ENCODE assay signal across 9 mouse cellular contexts in the genomic region with DNA sequence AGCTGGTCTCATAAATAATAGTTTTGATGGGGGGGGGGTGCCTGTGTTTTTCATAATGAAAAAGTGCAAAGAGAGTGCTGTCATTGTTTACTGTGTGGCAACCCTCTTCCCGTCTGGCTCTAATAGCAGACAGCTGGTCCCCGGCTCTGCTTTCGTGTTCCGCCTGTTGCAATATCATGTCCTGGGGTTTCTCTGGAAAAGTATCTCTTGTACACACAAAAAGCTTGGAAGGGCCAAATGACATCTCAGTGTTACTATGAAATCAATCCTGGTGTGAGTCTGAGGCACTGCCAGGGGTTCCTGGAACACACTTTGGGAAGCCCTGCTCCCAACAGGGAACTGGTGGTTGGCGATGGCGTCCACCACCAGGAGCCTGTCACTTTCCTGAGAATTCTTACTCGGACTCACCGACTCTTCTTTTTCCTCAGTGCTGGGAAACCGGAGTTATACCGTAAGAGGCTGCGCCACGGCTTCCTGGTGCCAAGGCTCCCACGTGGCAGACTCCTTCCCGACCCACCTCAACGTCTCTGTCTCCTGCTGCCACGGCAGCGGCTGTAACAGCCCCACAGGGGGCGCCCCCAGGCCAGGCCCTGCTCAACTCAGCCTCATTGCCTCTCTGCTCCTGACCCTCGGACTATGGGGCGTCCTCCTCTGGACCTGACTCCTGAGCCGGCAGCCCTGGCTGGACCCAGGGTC. TPM values are rescaled to one million over a fixed set of nuclear protein-coding genes. Genes with fewer than 3 reads are reported as not detected.
A peak's percentile ranks its signal among the peaks of the same experiment; 100 is the strongest.
DNase-seq lines count a peak whose midpoint lies in the region; ATAC-seq and TF ChIP-seq lines count a peak whose summit lies in the region.
"Had no signal": no experiment of that assay in that cellular context is flagged by ENCODE, and none has a peak within 500 bp of the region (broad histone marks: within the 10 kb centered on the region; RNA-seq: fewer than 3 reads in every experiment).

No protein-coding gene starts in this region.

- no peaks in the 10 kb centered on the region for H3K9me3 ChIP-seq in kidney, postnatal 0 days (replicated peaks; ENCODE audit: low read length)
- H3K9me3 ChIP-seq in kidney, embryonic 16.5 days (ENCODE audit: low read length), result 0 out of 2 replicates have a peak, but pooled peaks cover 3% of the 10 kb centered on the region
- 0 out of 2 replicates have a peak, but pooled peaks cover 2% of the 10 kb centered on the region for H3K9me3 ChIP-seq in embryonic facial prominence, embryonic 10.5 days

- TF ChIP-seq CTCF in kidney, postnatal 0 days (IDR thresholded peaks at IDR 0.05; ENCODE audit: low read depth), result peak; percentile 44; the same call in 1 of the 2 replicates

- no peak overlapping the region for H3K9ac ChIP-seq in kidney, postnatal 0 days (ENCODE audit: low read depth, low read length)
- no peak overlapping the region for H3K9ac ChIP-seq in kidney, embryonic 16.5 days (replicated peaks; ENCODE audit: low read length)

- ATAC-seq in kidney, postnatal 0 days (replicated peaks; ENCODE audit: low FRiP score, low read depth), result no peak
- ATAC-seq in kidney, embryonic 16.5 days (ENCODE audit: low FRiP score, low TSS enrichment), result no peak; the same call in 1 of the 2 replicates

- H3K4me3 ChIP-seq in kidney, postnatal 0 days (replicated peaks; ENCODE audit: low read depth, low read length), result no peak overlapping the region
- no peak overlapping the region for H3K4me3 ChIP-seq in kidney, embryonic 16.5 days (ENCODE audit: low read length)
- H3K4me3 ChIP-seq in embryonic facial prominence, embryonic 10.5 days, result no peak overlapping the region
- H3K4me3 ChIP-seq: myocyte had no signal

- no peak for DNase-seq in kidney, postnatal 0 days (ENCODE audit: low spot score)
- peak; percentile 52 for DNase-seq in ZHBTc4 (ENCODE audit: low read depth, low spot score)
- DNase-seq in embryonic facial prominence, embryonic 10.5 days (ENCODE audit: low spot score), result peak; percentile 44
- peak; percentile 62 to 71 for DNase-seq in layer of hippocampus, postnatal 36 days
- no peak for DNase-seq in adrenal gland, adult (ENCODE audit: inconsistent age in 2 of 2, low spot score in 1 of 2)
- no peak for DNase-seq in yolk sac, embryonic 10.5 days (ENCODE audit: low spot score)

- H3K27ac ChIP-seq in kidney, postnatal 0 days, result no peak overlapping the region
- H3K27ac ChIP-seq in kidney, embryonic 16.5 days (ENCODE audit: low read length), result no peak overlapping the region
- H3K27ac ChIP-seq in embryonic facial prominence, embryonic 10.5 days (replicated peaks), result no peak overlapping the region; the same call in 1 of the 2 replicates

- H3K4me2 ChIP-seq in kidney, postnatal 0 days (ENCODE audit: low read length), result no peak overlapping the region
- H3K4me2 ChIP-seq in kidney, embryonic 16.5 days (replicated peaks; ENCODE audit: low read depth, low read length), result no peak overlapping the region

- 45% methylated on average over 21 of the region's 21 CpGs for WGBS in kidney, postnatal 0 days
- WGBS in kidney, embryonic 16.5 days, result 43% methylated on average over 21 of the region's 21 CpGs
- WGBS in embryonic facial prominence, embryonic 10.5 days, result 28% methylated on average over 21 of the region's 21 CpGs

- no peaks in the 10 kb centered on the region for H3K27me3 ChIP-seq in kidney, postnatal 0 days (ENCODE audit: insufficient read depth, low read length)
- H3K27me3 ChIP-seq in kidney, embryonic 16.5 days (ENCODE audit: insufficient read depth, low read length), result no peaks in the 10 kb centered on the region
- peaks cover 16% of the 10 kb centered on the region for H3K27me3 ChIP-seq in embryonic facial prominence, embryonic 10.5 days (replicated peaks; ENCODE audit: low read depth, poor library complexity, severe bottlenecking)

- H3K4me1 ChIP-seq in kidney, postnatal 0 days (replicated peaks; ENCODE audit: insufficient read depth, low read length), result no peaks in the 10 kb centered on the region
- H3K4me1 ChIP-seq in kidney, embryonic 16.5 days (ENCODE audit: insufficient read depth, low read length), result no peaks in the 10 kb centered on the region
- H3K4me1 ChIP-seq in embryonic facial prominence, embryonic 10.5 days, result peaks cover 5% of the 10 kb centered on the region

- H3K36me3 ChIP-seq in kidney, postnatal 0 days (ENCODE audit: insufficient read depth, low read length), result no peaks in the 10 kb centered on the region
- H3K36me3 ChIP-seq in kidney, embryonic 16.5 days (ENCODE audit: insufficient read depth, low read length), result peaks cover 7% of the 10 kb centered on the region; the same call in 1 of the 2 replicates
- H3K36me3 ChIP-seq in embryonic facial prominence, embryonic 10.5 days (replicated peaks), result no peaks in the 10 kb centered on the region

RNA-seq across cellular contexts. Expression of gene Cadm4, which starts 6.9 kb away (rescaled TPM):
- 7.1 and 8.2 TPM in 2 replicates for polyA plus RNA-seq in kidney, postnatal 0 days (2015; fragmentation: Nextera tagmentation; extraction: Ambion mirVana)
- polyA plus RNA-seq in kidney, embryonic 16.5 days (2015; fragmentation: Nextera tagmentation; extraction: Ambion mirVana), result 4.3 and 6.6 TPM in 2 replicates
- polyA plus RNA-seq in embryonic facial prominence, embryonic 10.5 days (2016; fragmentation: Nextera tagmentation; extraction: Ambion mirVana), result 5.0 and 5.7 TPM in 2 replicates
- total RNA-seq in layer of hippocampus, postnatal 36 days (2021), result 100 to 1,000 TPM; 137 to 142 TPM

RNA-seq across cellular contexts. Expression of gene Plaur, which starts 12.7 kb away (rescaled TPM):
- 11.5 and 15.9 TPM in 2 replicates for polyA plus RNA-seq in kidney, postnatal 0 days (2015; fragmentation: Nextera tagmentation; extraction: Ambion mirVana)
- polyA plus RNA-seq in kidney, embryonic 16.5 days (2015; fragmentation: Nextera tagmentation; extraction: Ambion mirVana), result 16.3 and 18.5 TPM in 2 replicates
- polyA plus RNA-seq in embryonic facial prominence, embryonic 10.5 days (2016; fragmentation: Nextera tagmentation; extraction: Ambion mirVana), result 1.7 TPM in 2 replicates
- total RNA-seq in layer of hippocampus, postnatal 36 days (2021), result under 1 TPM in 1 of 2 experiments, not detected in 1; 0.68 TPM

RNA-seq across cellular contexts. Expression of gene Irgc1, which starts 22.9 kb away (rescaled TPM):
- polyA plus RNA-seq in kidney, postnatal 0 days (2015; fragmentation: Nextera tagmentation; extraction: Ambion mirVana), result not detected in 2 replicates
- polyA plus RNA-seq in kidney, embryonic 16.5 days (2015; fragmentation: Nextera tagmentation; extraction: Ambion mirVana), result not detected in 2 replicates
- polyA plus RNA-seq in embryonic facial prominence, embryonic 10.5 days (2016; fragmentation: Nextera tagmentation; extraction: Ambion mirVana), result not detected in 2 replicates
- not detected for total RNA-seq in layer of hippocampus, postnatal 36 days (2021)
- polyA plus RNA-seq: stomach, embryonic 14.5 days had no signal

RNA-seq across cellular contexts. Expression of gene Zfp428, which starts 31.8 kb away (rescaled TPM):
- polyA plus RNA-seq in kidney, postnatal 0 days (2015; fragmentation: Nextera tagmentation; extraction: Ambion mirVana), result 40.2 and 41.4 TPM in 2 replicates
- 60.5 and 67.6 TPM in 2 replicates for polyA plus RNA-seq in kidney, embryonic 16.5 days (2015; fragmentation: Nextera tagmentation; extraction: Ambion mirVana)
- polyA plus RNA-seq in embryonic facial prominence, embryonic 10.5 days (2016; fragmentation: Nextera tagmentation; extraction: Ambion mirVana), result 100.0 and 110 TPM in 2 replicates
- total RNA-seq in layer of hippocampus, postnatal 36 days (2021), result 10 to 100 TPM; 36.2 to 42.1 TPM

RNA-seq across cellular contexts. Expression of gene AC161166.1, which starts 37.3 kb away (rescaled TPM):
- 0.06 and 0.12 TPM in 2 replicates for polyA plus RNA-seq in kidney, postnatal 0 days (2015; fragmentation: Nextera tagmentation; extraction: Ambion mirVana)
- polyA plus RNA-seq in kidney, embryonic 16.5 days (2015; fragmentation: Nextera tagmentation; extraction: Ambion mirVana), result 0.42 and 0.80 TPM in 2 replicates
- polyA plus RNA-seq in embryonic facial prominence, embryonic 10.5 days (2016; fragmentation: Nextera tagmentation; extraction: Ambion mirVana), result 1.2 TPM in 2 replicates
- total RNA-seq in layer of hippocampus, postnatal 36 days (2021), result not detected

Comparison
In these comparisons a context has a peak if more than half of its experiments do, and no peak if none do; other contexts are left out.
1. DNase-seq: peak in ZHBTc4 (single experiment), embryonic facial prominence, embryonic 10.5 days (single experiment) and layer of hippocampus, postnatal 36 days (2 of 2); none in kidney, postnatal 0 days (single experiment), adrenal gland, adult (0 of 2) and yolk sac, embryonic 10.5 days (single experiment).